Mouse (Mus musculus) liver, postnatal 0 days (tissue): ENCODE measurements at regions not wholly inside any gene's neighbourhood (a gene's known extent, or its start where the extent isn't known, plus 50 kb on each side); places are given as distances from the start of the nearest gene placed in this dataset.

Experiments used
- ATAC-seq: fragments of 200-750 bp; cut with Nextera tagmentation; 2 replicates; pipeline ENCODE4 v1.8.0; 2017; ENCODE audit warnings: mild to moderate bottlenecking, moderate library complexity
- DNase-seq: peaks from one replicate; pipeline ENCODE4 v3.0.0-alpha.2; 2016
- H3K27ac ChIP-seq: fragments of 300-500 bp; sonication (generic); 2 replicates; pipeline ENCODE4 v1.5.1; 2014; ENCODE audit warnings: antibody characterized with exemption, moderate library complexity, mild to moderate bottlenecking, low read depth
- H3K27me3 ChIP-seq: fragments of 300-500 bp; sonication (generic); 2 replicates; pipeline ENCODE4 v1.6.1; 2014; ENCODE audit warnings: low read length, control low read depth, mixed read lengths; ENCODE audit not compliant: insufficient read depth
- H3K36me3 ChIP-seq: fragments of 300-500 bp; sonication (generic); replicated peaks from 2 replicates; pipeline ENCODE4 v1.6.1; 2014; ENCODE audit warnings: mild to moderate bottlenecking, control low read depth, low read length, moderate library complexity, mixed read lengths; ENCODE audit not compliant: insufficient read depth
- H3K4me1 ChIP-seq: fragments of 300-500 bp; sonication (generic); 2 replicates; pipeline ENCODE4 v1.6.1; 2014; ENCODE audit warnings: antibody characterized with exemption, mild to moderate bottlenecking, control low read depth; ENCODE audit not compliant: insufficient read depth
- H3K4me2 ChIP-seq: fragments of 300-500 bp; sonication (generic); 2 replicates; pipeline ENCODE4 v1.6.1; 2014; ENCODE audit warnings: low read depth, mild to moderate bottlenecking, low read length, moderate library complexity, mixed read lengths
- H3K4me3 ChIP-seq: fragments of 300-500 bp; sonication (generic); 2 replicates; pipeline ENCODE4 v1.5.1; 2014; ENCODE audit warnings: low read depth, low read length
- H3K9ac ChIP-seq: fragments of 300-500 bp; sonication (generic); replicated peaks from 2 replicates; pipeline ENCODE4 v1.6.1; 2014; ENCODE audit warnings: mild to moderate bottlenecking, moderate library complexity
- H3K9me3 ChIP-seq: fragments of 300-500 bp; sonication (generic); 2 replicates; pipeline ENCODE4 v1.6.1; 2016; ENCODE audit warnings: mild to moderate bottlenecking, control low read depth, low read length, mixed read lengths
- CTCF ChIP-seq: sonication (generic); IDR thresholded peaks from 2 replicates; pipeline ENCODE4 v1.5.1; 2016; ENCODE audit warnings: antibody characterized with exemption, low read depth
- EP300 ChIP-seq: IDR thresholded peaks from 2 replicates; pipeline ENCODE4 v1.6.1; 2016; ENCODE audit warnings: antibody characterized with exemption, low read depth, mild to moderate bottlenecking
- WGBS: fragments of 180-500 bp; shearing (Covaris S2); extraction: QIAGEN DNeasy Blood & Tissue Kit; methylation state at CpG from one replicate; pipeline ENCODE4 v1.1.7; 2014; ENCODE audit not compliant: insufficient replicate concordance; 5-methylcytosine and 5-hydroxymethylcytosine counted together

GRCm38 (mm10) chr8:103270815-103271553, 485.5 kb upstream of the Cdh11 start:
- TF ChIP-seq CTCF, result no peak
- TF ChIP-seq EP300, result no peak
- no peak for ATAC-seq
- Histone ChIP-seq H3K36me3 (no peaks in the 10 kb centered on the region), H3K4me1 (no peaks in the 10 kb centered on the region), H3K27me3 (no peaks in the 10 kb centered on the region), H3K4me3 (no peak overlapping the region), H3K9ac (no peak overlapping the region), H3K4me2 (no peak overlapping the region), H3K9me3 (no peaks in the 10 kb centered on the region), H3K27ac (no peak overlapping the region)
- WGBS, result 73% methylated on average over 9 of the region's 9 CpGs
- no peak for DNase-seq

DNA sequence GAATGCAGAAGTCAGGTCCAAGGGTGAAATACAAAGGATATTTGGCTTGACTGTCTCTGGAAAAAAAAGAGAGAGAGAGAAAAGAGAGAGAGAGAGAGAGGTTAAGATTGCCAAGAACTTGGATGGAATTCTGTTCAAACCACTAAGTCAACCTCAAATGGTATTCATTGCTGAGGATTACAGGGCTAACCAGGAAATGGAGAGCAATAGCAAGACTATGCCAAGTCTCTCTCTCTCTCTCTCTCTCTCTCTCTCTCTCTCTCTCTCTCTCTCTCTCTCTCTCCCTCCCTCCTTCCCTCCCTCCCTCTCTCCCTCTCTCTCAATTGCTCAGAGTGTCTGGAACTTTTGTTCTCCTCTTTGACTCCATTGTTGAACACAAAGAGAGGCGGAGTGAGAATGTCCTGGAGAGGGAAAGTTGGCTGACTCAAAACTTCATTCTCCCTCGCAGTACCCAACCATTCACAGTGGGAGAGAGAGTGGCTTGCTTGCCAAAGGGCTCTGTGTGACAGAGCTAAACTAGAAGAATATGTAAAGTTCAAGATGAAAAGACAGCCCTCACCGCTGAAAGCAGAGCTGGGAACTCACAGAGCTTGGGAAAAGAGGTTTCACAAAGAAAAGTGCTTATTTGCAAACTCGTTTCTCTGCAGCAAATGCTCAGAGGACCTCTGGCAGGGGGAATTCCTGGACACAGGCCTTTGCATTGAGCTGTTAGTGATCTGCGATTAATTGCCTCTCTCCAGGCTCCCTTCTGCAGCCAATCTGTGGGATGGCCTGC, 487.1 kb upstream of the Cdh11 start:
- Histone ChIP-seq H3K4me2 (no peak overlapping the region), H3K9me3 (no peaks in the 10 kb centered on the region), H3K27me3 (no peaks in the 10 kb centered on the region), H3K4me3 (no peak overlapping the region), H3K4me1 (no peaks in the 10 kb centered on the region), H3K27ac (no peak overlapping the region), H3K9ac (no peak overlapping the region), H3K36me3 (no peaks in the 10 kb centered on the region)
- TF ChIP-seq EP300 (no peak), CTCF (no peak)
- WGBS, result 30% methylated on average over 5 of the region's 5 CpGs
- ATAC-seq, result no peak
- no peak for DNase-seq

DNA sequence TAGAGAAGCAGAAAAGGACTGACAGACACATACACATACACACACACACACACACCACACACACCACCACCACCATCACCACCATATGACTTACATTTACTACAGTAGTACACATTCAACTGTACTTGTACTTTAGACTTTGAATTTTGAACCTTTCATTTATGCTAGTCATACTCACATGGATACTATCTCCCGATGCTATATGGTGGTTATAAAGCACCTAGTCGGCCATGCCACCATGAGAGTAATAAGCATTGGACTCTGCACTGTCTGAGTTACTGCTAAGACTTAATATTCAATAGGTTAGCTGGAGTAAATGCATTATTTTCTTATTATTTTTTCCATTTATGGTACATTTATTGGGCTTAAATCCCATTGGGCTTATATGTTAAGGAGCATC, 488.0 kb upstream of the Cdh11 start:
- ATAC-seq, result no peak
- no peak for TF ChIP-seq CTCF
- no peak for TF ChIP-seq EP300

GRCm38 (mm10) chr8:103281801-103282200, 496.4 kb upstream of the Cdh11 start:
- no peak overlapping the region for H3K9ac ChIP-seq
- ATAC-seq (no peak), DNase-seq (no peak)
- no peaks in the 10 kb centered on the region for H3K36me3 ChIP-seq
- H3K4me1 ChIP-seq, result no peaks in the 10 kb centered on the region
- no peak overlapping the region for H3K4me2 ChIP-seq
- WGBS, result 24% methylated on average over 1 of the region's 1 CpGs
- no peak overlapping the region for H3K4me3 ChIP-seq
- H3K27me3 ChIP-seq, result no peaks in the 10 kb centered on the region
- TF ChIP-seq EP300, result no peak
- no peak overlapping the region for H3K27ac ChIP-seq
- H3K9me3 ChIP-seq, result no peaks in the 10 kb centered on the region

More for the DNA sequence above, 488.0 kb upstream of the Cdh11 start:
- no peaks in the 10 kb centered on the region for H3K9me3 ChIP-seq
- H3K27me3 ChIP-seq, result no peaks in the 10 kb centered on the region
- H3K27ac ChIP-seq, result no peak overlapping the region
- DNase-seq, result no peak
- no peaks in the 10 kb centered on the region for H3K4me1 ChIP-seq
- H3K9ac ChIP-seq, result no peak overlapping the region
- no peak overlapping the region for H3K4me3 ChIP-seq
- H3K36me3 ChIP-seq, result no peaks in the 10 kb centered on the region
- no peak overlapping the region for H3K4me2 ChIP-seq
- WGBS, result 75% methylated on average over 2 of the region's 2 CpGs

GRCm38 (mm10) chr8:103288561-103288974, 503.1 kb upstream of the Cdh11 start:
- Histone ChIP-seq H3K4me2 (no peak overlapping the region), H3K36me3 (no peaks in the 10 kb centered on the region), H3K9ac (no peak overlapping the region), H3K9me3 (no peaks in the 10 kb centered on the region), H3K4me3 (no peak overlapping the region), H3K27ac (no peak overlapping the region), H3K4me1 (no peaks in the 10 kb centered on the region), H3K27me3 (no peaks in the 10 kb centered on the region)
- 75% methylated on average over 12 of the region's 12 CpGs for WGBS
- TF ChIP-seq EP300 (no peak), CTCF (no peak)
- ATAC-seq (no peak), DNase-seq (no peak)

DNA sequence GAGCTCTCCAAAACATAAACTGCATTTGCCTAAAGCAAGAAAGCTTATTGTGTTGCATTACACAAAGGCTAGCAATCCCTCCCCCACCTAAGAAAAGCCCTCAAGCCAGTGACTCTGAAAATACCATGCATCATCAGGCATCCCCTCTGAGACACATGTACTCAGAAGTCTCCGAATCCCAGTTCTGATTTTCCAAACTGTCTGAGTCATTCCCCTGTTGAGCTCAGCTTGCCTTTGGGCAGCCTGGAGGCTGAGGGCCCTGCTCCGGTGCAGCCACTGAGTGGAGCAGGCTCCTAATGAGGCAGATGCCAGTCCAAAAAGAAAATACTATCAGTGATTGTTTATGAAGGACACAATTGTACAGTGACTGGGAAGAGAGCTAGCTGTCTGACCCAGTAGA, 507.5 kb upstream of the Cdh11 start:
- no peak overlapping the region for H3K9ac ChIP-seq
- ATAC-seq (no peak), DNase-seq (no peak)
- no peak overlapping the region for H3K4me2 ChIP-seq
- no peaks in the 10 kb centered on the region for H3K9me3 ChIP-seq
- no peaks in the 10 kb centered on the region for H3K36me3 ChIP-seq
- H3K4me3 ChIP-seq, result no peak overlapping the region
- no peak overlapping the region for H3K27ac ChIP-seq
- TF ChIP-seq CTCF (no peak), EP300 (no peak)
- H3K27me3 ChIP-seq, result no peaks in the 10 kb centered on the region
- no peaks in the 10 kb centered on the region for H3K4me1 ChIP-seq
- WGBS, result 74% methylated on average over 2 of the region's 2 CpGs
